Mouse (Mus musculus) splenic B cell, adult 2 months (primary cell): Measurements from ENCODE around the gene Ccl24.

Source experiments
- DNase-seq: peaks from one replicate; pipeline ENCODE4 v3.0.0-alpha.2; 2011; ENCODE audit warnings: low read depth, low spot score
- H3K27me3 ChIP-seq: 2 replicates; pipeline ENCODE4 v1.6.1; 2012; ENCODE audit warnings: mild to moderate bottlenecking, low read length, moderate library complexity, mixed read lengths; ENCODE audit not compliant: control insufficient read depth, poor library complexity, insufficient read depth, severe bottlenecking
- H3K36me3 ChIP-seq: 2 replicates; pipeline ENCODE4 v1.6.1; 2012; ENCODE audit warnings: mild to moderate bottlenecking, low read length, moderate library complexity, mixed read lengths; ENCODE audit not compliant: control insufficient read depth, poor library complexity, insufficient read depth, severe bottlenecking

Gene Ccl24

DNA sequence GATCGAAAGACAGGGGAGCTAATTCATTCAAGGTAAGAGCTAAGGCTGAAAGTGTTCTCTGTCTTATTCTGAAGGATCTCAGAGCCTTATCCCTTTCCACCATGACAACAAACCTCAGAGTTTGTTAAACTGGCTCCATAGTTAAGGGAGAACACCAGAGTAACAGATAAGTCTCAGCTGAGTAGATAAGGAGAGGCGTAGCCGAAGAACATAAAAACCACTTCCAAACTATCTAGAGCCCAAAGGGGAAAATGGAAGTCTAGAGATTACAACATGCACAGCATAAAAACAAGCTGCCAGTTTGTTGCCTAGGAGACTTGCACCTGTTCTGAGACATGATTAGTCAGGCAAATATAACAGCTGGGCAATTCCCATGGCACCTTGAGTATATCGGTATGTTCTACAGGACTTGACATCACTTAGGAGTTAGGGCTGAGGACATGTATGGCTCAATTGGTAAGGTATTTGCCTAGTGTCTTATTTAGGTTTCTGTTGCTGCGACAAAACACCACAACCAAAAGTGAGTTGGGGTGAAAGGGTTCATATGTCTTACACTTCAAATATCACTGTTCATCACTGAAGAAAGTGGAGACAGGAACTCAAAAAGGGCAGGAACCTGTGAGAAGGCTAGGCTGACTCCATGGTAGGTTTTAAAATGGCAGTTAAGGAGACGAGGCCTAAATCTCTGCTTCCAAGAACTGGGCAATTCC is 5.1 kb downstream of the Ccl24 start:
- DNase-seq = peak; percentile 48
- Histone ChIP-seq H3K36me3 (no peaks in the 10 kb centered on the region), H3K27me3 (no peaks in the 10 kb centered on the region)

GRCm38 (mm10) chr5:135563469-135563868 is 9.4 kb downstream of the Ccl24 start, which contains the start of gene Ccl26:
TSS of gene Ccl26 (minus strand) at chr5:135563569.
- no peaks in the 10 kb centered on the region for H3K27me3 ChIP-seq
- no peaks in the 10 kb centered on the region for H3K36me3 ChIP-seq
- no peak for DNase-seq

DNA sequence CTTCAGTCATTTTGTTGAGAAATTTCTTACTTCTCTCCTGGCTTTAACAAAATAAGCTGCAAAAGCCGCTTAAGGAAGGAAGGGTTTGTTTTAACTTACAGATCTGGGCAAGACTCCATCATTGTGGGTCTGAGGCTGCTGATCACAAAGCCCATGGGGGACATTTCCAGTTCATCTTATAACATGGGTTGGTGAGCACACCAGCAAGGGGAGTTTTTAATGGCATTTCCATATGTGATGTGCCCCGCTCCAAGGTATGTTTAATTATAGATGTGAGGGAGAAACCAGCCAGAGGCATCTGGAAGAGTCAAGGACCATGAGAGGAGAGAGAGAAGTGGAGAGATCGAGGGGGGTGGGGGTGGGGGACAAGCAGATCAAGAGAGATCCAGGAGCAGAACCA is 15.2 kb downstream of the Ccl24 start:
- DNase-seq = no peak
- no peaks in the 10 kb centered on the region for H3K36me3 ChIP-seq
- no peaks in the 10 kb centered on the region for H3K27me3 ChIP-seq

- no peak for DNase-seq
- Histone ChIP-seq H3K27me3 (no peaks in the 10 kb centered on the region), H3K36me3 (no peaks in the 10 kb centered on the region)
Measured at GRCm38 (mm10) chr5:135557051-135557450, 15.8 kb downstream of the Ccl24 start.

GRCm38 (mm10) chr5:135556259-135556658 is 16.6 kb downstream of the Ccl24 start:
- H3K27me3 ChIP-seq = no peaks in the 10 kb centered on the region
- H3K36me3 ChIP-seq = no peaks in the 10 kb centered on the region
- no peak for DNase-seq

DNA sequence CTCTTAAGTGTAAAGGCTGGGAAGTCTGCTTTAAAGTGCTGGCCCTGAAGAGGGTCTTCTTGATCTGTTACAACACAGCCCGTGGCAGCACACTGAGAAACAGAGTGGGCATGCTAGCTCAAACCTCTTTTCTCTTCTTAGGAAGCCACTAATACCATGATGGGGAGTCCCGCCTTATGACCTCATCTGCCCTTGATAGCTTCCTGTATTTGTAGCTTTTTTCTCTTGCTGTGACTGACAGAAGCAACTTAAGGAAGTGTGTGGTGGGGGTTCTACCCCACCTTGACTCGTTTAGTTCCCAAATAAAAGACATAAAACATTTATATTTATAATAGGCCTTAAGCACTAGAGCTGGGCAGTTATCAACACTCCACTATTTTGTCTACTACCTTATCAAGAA is 21.3 kb downstream of the Ccl24 start:
- Histone ChIP-seq H3K27me3 (no peaks in the 10 kb centered on the region), H3K36me3 (no peaks in the 10 kb centered on the region)
- peak; percentile 21 for DNase-seq

DNA sequence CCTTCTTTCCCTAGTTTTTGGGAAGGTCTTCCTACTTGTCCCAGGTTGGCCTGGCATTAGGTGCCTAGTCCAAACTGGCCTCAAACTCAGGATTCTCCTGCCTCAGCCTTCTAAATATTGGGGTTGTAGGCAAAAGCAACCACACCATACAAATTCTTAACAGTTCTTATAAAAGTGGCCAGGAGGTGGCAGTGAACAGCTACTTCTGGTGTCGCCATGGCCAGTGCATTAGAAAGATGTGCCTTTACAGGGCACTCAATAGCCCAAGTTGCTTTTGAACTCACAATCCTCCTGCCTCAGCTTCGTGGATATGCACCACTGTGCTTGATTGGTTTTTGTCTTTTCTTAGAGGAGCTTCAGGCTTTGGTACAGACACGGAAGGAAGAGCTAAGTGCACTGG is 21.9 kb downstream of the Ccl24 start:
- DNase-seq = peak; percentile 68
- no peaks in the 10 kb centered on the region for H3K27me3 ChIP-seq

DNA sequence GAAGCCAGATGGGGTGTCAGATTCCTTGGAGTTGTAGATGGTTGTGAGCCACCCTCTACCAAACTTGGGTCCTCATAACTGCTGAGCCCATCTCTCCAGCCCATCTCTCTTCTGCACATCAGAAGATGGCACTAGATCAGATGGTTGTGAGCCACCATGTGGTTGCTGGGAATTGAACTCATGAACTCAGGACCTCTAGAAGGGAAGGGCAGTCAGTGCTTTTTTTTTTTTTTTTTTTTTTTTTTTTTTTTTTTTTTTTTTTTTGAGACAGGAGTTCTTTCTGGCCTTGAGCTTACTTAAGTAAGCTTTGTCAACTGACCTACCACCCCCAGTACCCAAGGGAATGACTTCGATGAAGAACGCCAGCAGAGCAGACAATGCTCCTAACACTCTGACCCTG is 24.9 kb downstream of the Ccl24 start:
- Histone ChIP-seq H3K36me3 (no peaks in the 10 kb centered on the region), H3K27me3 (no peaks in the 10 kb centered on the region)
- no peak for DNase-seq

More for the DNA sequence above, 21.9 kb downstream of the Ccl24 start:
- no peaks in the 10 kb centered on the region for H3K36me3 ChIP-seq

DNA sequence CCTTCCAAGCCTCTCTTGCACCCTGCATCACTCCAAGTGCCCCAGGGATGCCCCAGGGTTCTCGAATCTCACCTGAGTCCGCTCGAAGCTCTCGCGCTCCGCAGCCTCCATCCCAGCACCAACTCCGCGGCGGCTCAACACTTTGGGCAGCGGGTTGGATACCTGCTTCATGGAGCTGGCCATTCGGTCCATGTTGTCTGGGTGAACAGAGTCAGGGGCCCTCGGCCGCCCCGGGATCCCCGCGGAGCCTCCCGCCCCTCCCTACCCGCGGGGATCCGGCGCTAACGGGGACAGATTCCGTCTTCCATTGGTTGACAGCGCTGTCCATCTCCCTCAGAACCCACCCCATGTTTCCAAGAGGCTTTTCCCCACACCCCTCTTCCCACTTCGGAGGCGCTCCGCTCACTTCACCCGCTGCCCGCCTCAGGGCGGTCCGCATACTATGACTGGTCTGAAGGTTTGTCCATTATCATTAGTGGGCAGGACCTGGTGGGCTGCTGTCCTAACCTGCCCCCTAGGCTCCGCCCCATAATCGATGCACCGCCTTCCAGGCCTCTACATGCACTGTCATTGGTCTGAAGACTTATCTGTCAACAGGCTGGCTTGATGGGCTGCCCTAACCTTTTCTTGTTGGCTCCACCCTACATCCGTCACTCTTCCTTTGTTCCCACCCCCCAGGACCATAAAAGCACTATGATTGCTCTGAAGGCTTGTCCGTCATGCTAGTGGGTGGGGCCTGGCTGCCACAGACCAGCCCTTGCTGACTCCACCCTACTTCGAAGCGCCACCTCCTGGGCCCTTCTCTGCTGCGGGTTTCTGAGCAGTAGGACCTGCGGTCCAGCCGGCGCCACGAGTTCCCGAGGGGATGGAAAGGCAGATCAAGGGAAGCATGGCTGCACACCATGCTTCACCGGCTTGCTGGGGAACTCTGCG is 27.7 kb downstream of the Ccl24 start, which contains the start of gene Hip1:
Gene Hip1 (minus strand): TSS at position 256 of the 933 bp plus-strand sequence.
- Histone ChIP-seq H3K27me3 (no peaks in the 10 kb centered on the region), H3K36me3 (no peaks in the 10 kb centered on the region)
- DNase-seq = peak; percentile 99

GRCm38 (mm10) chr5:135544032-135544558 is 28.8 kb downstream of the Ccl24 start:
- Histone ChIP-seq H3K27me3 (no peaks in the 10 kb centered on the region), H3K36me3 (no peaks in the 10 kb centered on the region)
- DNase-seq = no peak

- peak; percentile 78 for DNase-seq
- no peaks in the 10 kb centered on the region for H3K27me3 ChIP-seq
Measured at GRCm38 (mm10) chr5:135537794-135538214, 35.0 kb downstream of the Ccl24 start.

DNA sequence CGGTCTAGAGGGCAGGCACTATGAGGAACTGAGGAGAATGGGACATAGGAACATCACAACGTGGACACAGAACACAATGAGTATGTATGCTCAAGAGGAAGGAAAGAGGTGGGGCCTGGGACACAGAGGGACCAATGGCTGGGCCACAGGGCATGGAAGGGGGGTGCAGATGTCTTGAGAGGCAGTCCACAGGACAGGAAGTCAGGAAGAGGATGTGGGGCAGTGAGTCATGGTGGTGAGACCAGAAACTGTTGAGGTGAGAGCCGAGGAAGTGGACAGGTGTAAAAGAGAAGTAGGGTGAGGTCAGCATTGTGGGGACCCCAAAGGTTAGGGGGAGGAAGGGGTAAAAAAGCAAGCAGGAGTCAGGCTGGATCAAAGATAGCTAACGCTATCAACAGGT is 35.5 kb downstream of the Ccl24 start:
- peak; percentile 85 for DNase-seq
- no peaks in the 10 kb centered on the region for H3K36me3 ChIP-seq
- no peaks in the 10 kb centered on the region for H3K27me3 ChIP-seq

More at GRCm38 (mm10) chr5:135537794-135538214, 35.0 kb downstream of the Ccl24 start:
- H3K36me3 ChIP-seq = no peaks in the 10 kb centered on the region

GRCm38 (mm10) chr5:135535867-135536266 is 37.0 kb downstream of the Ccl24 start:
- H3K36me3 ChIP-seq = no peaks in the 10 kb centered on the region
- no peaks in the 10 kb centered on the region for H3K27me3 ChIP-seq
- no peak for DNase-seq

- H3K36me3 ChIP-seq = no peaks in the 10 kb centered on the region
- H3K27me3 ChIP-seq = no peaks in the 10 kb centered on the region
- DNase-seq = no peak
Measured at GRCm38 (mm10) chr5:135533431-135533830, 39.4 kb downstream of the Ccl24 start.
